Mouse (Mus musculus): ENCODE results near the gene Spata31d1a. TPM values are rescaled to one million over a fixed set of nuclear protein-coding genes. Genes with fewer than 3 reads are reported as not detected.
"Not testable (repeated sequence)": the region's sequence is repeated elsewhere in the genome, so short reads cannot be mapped to it uniquely, and the experiment has no call there.

The Spata31d1a gene
- 0.04 TPM in 1 of 2 replicates, not detected in the other for polyA plus RNA-seq (2016; fragmentation: Nextera tagmentation; extraction: Ambion mirVana)

DNA sequence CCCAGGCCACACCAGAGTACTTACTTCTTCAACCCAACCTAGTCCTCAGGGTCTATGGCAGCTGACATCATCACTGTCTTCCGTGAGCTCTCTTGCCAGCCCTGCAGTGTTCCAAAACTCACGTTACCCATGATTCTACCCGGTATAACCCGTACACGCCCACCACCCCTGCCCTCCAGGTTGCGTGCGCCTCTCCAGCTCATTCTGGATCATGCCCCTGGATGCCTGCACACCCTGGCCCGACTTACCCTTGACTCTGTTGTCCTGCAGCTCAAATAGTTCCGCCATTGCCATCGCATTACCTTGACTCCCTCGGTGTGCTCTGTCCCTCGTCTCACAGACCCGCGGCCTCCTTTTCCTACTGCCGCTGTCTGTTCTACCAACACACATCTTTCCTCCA lies at the start of gene Spata31d1a:
TSS of gene Spata31d1a (minus strand) at position 101 of the 400 bp plus-strand sequence.
- Histone ChIP-seq H3K27me3 (no peaks in the 10 kb centered on the region), H3K27ac (no peak within 1 kb of the TSS), H3K36me3 (no peaks in the 10 kb centered on the region), H3K9ac (no peak within 1 kb of the TSS), H3K4me1 (no peaks in the 10 kb centered on the region), H3K4me3 (no peak within 1 kb of the TSS), H3K4me2 (replicated peaks) (no peak within 1 kb of the TSS), H3K9me3 (replicated peaks) (no peaks in the 10 kb centered on the region)
- ATAC-seq (ENCODE audit: low FRiP score): no peak
- 91% methylated on average over 15 of the region's 15 CpGs for WGBS

- H3K9me3 ChIP-seq (replicated peaks): no peaks in the 10 kb centered on the region
- H3K4me2 ChIP-seq (replicated peaks): no peak overlapping the region
- H3K4me1 ChIP-seq: no peaks in the 10 kb centered on the region
- H3K4me3 ChIP-seq: no peak overlapping the region
- ATAC-seq (ENCODE audit: low FRiP score): no peak
- H3K27me3 ChIP-seq: no peaks in the 10 kb centered on the region
- peaks cover 67% of the 10 kb centered on the region for H3K36me3 ChIP-seq
- 92% methylated on average over 7 of the region's 7 CpGs for whole genome bisulfite sequencing
- no peak overlapping the region for H3K9ac ChIP-seq
- no peak overlapping the region for H3K27ac ChIP-seq
Measured at GRCm38 (mm10) chr13:59756906-59757305, 46.8 kb upstream of the Spata31d1a start.

DNA sequence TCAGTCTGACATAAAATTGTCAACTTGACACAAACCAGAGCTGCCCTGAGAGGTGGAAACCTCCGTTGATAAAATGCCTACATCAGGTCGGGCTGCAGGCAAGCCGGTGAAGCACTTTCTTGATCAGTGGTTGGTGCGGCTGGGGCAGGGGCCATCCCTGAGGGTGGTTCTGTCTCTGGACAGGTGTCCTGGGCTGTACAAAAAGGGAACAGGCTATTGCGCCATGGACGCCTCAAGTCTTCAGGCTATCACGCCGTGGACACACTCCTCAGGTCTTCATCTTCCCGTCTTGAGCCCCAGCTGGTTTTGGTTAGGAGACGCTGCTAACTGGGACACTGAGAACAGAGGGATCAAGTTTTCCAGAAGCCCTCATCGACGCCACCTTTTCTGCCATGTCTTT lies 40.2 kb upstream of the Spata31d1a start:
- ATAC-seq (ENCODE audit: low FRiP score): no peak
- H3K4me2 ChIP-seq (replicated peaks): no peak overlapping the region
- no peaks in the 10 kb centered on the region for H3K4me1 ChIP-seq
- peaks cover 12% of the 10 kb centered on the region for H3K36me3 ChIP-seq
- 83% methylated on average over 12 of the region's 12 CpGs for WGBS
- H3K27ac ChIP-seq: no peak overlapping the region
- no peaks in the 10 kb centered on the region for H3K9me3 ChIP-seq (replicated peaks)
- no peak overlapping the region for H3K9ac ChIP-seq
- no peaks in the 10 kb centered on the region for H3K27me3 ChIP-seq
- H3K4me3 ChIP-seq: no peak overlapping the region

DNA sequence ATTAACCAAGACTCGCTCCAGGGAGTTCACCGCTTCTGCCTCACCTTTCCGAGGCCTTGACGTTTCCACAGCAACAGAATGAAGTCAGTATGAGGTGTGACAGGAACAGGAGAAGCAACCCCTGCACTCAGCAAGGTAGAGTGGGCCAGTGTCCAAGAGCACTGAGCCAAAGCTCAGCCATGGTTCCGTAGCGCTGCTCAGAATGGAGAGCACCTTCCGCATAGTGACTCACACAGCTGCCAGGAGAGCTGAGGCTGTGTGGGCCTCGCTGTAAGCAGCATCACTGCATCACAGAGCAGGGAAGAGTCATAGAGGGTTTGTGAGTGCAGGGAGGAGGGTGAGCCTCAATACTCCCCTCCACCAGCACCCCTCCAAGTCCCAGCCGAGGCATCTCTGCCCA lies 36.6 kb upstream of the Spata31d1a start, which contains the start of gene 1700014D04Rik:
TSS of gene 1700014D04Rik (minus strand) at position 42 of the 400 bp plus-strand sequence.
- H3K9ac ChIP-seq: no peak within 1 kb of the TSS
- H3K27ac ChIP-seq: no peak within 1 kb of the TSS
- no peaks in the 10 kb centered on the region for H3K9me3 ChIP-seq (replicated peaks)
- no peaks in the 10 kb centered on the region for H3K4me1 ChIP-seq
- no peaks in the 10 kb centered on the region for H3K36me3 ChIP-seq
- 90% methylated on average over 9 of the region's 9 CpGs for WGBS
- H3K4me2 ChIP-seq (replicated peaks): no peak within 1 kb of the TSS
- no peak within 1 kb of the TSS for H3K4me3 ChIP-seq
- no peaks in the 10 kb centered on the region for H3K27me3 ChIP-seq
- ATAC-seq (ENCODE audit: low FRiP score): no peak

DNA sequence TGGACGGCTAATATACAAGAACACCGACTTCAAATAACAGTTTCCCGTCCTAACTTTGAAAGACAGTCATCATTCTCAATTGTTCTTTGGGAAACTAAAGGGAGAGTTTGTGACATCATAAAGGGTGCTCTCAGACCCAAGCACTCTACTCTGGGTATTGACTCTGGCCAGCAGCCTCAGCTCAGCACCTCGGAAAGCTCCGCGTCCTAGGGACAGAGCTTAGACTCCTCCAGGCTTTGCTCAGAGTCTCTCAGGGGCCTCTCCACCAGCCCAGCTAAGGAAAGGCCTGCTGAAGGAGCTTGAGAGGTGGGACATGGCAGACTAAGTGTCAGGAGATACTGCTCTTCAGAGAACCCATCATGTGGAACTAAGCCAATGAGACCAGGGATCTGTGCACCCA lies 36.0 kb upstream of the Spata31d1a start:
- 75% methylated on average over 6 of the region's 6 CpGs for WGBS
- no peak for ATAC-seq (ENCODE audit: low FRiP score)
- no peaks in the 10 kb centered on the region for H3K27me3 ChIP-seq

GRCm38 (mm10) chr13:59745462-59745861 lies 35.3 kb upstream of the Spata31d1a start:
- H3K36me3 ChIP-seq: no peaks in the 10 kb centered on the region
- ATAC-seq (ENCODE audit: low FRiP score): no peak
- no peaks in the 10 kb centered on the region for H3K9me3 ChIP-seq (replicated peaks)
- H3K4me2 ChIP-seq (replicated peaks): no peak overlapping the region
- H3K4me3 ChIP-seq: no peak overlapping the region
- 88% methylated on average over 6 of the region's 6 CpGs for WGBS
- no peaks in the 10 kb centered on the region for H3K27me3 ChIP-seq
- no peak overlapping the region for H3K27ac ChIP-seq
- no peaks in the 10 kb centered on the region for H3K4me1 ChIP-seq
- H3K9ac ChIP-seq: no peak overlapping the region

More for the DNA sequence above, 36.0 kb upstream of the Spata31d1a start:
- no peaks in the 10 kb centered on the region for H3K36me3 ChIP-seq
- H3K4me1 ChIP-seq: no peaks in the 10 kb centered on the region
- no peak overlapping the region for H3K4me2 ChIP-seq (replicated peaks)
- no peaks in the 10 kb centered on the region for H3K9me3 ChIP-seq (replicated peaks)
- no peak overlapping the region for H3K9ac ChIP-seq
- H3K4me3 ChIP-seq: no peak overlapping the region
- no peak overlapping the region for H3K27ac ChIP-seq

DNA sequence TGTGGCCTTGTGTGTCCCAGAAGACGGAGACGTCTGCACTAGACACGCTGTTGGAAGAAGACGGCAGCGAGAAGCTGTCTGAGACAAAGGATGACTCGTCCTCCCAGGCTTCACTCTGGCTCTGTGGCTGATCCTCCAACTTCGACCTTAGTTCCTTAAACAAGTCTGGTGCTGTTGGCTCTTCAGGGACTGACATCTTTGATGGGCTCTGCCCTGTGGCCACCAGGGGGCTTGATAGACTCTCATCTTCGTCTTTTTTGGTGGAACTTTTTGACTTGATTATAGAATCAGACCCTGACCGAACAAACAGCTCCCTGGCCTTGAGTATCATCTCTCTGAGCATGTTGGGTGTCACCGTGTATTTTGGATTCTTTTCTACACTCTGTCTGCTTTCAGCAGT lies 31.6 kb upstream of the Spata31d1a start:
- H3K4me1 ChIP-seq: no peaks in the 10 kb centered on the region
- H3K27ac ChIP-seq: no peak overlapping the region
- H3K4me2 ChIP-seq (replicated peaks): no peak overlapping the region
- no peak overlapping the region for H3K9ac ChIP-seq
- no peaks in the 10 kb centered on the region for H3K9me3 ChIP-seq (replicated peaks)
- WGBS: 78% methylated on average over 10 of the region's 10 CpGs
- no peak overlapping the region for H3K4me3 ChIP-seq
- no peaks in the 10 kb centered on the region for H3K27me3 ChIP-seq
- no peak for ATAC-seq (ENCODE audit: low FRiP score)
- no peaks in the 10 kb centered on the region for H3K36me3 ChIP-seq

DNA sequence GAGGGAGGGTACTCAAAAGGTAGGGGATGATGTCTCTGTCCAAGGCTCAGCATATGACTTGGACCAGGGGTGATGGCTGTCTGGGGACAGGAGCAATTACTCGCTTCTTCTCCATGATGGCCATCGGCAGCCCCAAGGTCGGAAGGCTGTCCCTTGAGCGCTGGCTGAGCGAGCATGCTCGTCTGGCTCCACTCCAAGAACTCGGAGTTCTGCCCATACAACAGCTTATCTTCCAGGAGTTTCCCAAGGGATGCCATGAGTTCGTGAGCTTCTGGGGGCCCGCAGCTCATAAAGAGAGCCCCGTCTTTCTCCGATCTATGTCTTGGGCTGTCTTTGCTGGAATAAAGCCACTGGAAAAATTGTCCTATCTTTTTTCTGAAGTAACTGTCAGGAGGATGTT lies 31.0 kb upstream of the Spata31d1a start:
- Histone ChIP-seq H3K9ac (no peak overlapping the region), H3K9me3 (replicated peaks) (no peaks in the 10 kb centered on the region), H3K4me2 (replicated peaks) (no peak overlapping the region), H3K27me3 (no peaks in the 10 kb centered on the region), H3K36me3 (no peaks in the 10 kb centered on the region), H3K27ac (no peak overlapping the region), H3K4me3 (no peak overlapping the region), H3K4me1 (no peaks in the 10 kb centered on the region)
- 88% methylated on average over 11 of the region's 11 CpGs for WGBS
- no peak for ATAC-seq (ENCODE audit: low FRiP score)

DNA sequence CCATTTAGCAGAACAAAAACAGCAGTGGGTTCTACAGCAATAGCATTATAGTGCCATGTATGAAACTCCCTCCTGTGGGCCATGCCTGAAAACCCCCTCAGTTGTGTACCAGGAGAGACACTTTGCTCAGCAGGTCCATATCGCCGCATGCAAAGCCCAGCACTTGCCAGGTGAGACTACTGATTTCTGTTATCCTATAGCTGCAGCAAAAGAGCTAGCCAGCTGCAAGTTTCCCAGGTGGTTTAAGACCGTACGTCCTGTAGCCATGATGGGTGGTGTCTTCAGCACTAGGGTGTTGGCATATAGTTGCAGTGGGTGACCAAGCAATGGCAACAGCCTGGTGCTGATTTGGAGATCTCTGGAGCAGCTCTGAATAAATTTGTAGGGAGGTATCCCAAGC lies 29.3 kb upstream of the Spata31d1a start:
- 90% methylated on average over 4 of the region's 4 CpGs for WGBS
- no peak overlapping the region for H3K4me2 ChIP-seq (replicated peaks)
- H3K4me3 ChIP-seq: no peak overlapping the region
- H3K9me3 ChIP-seq (replicated peaks): no peaks in the 10 kb centered on the region
- H3K27me3 ChIP-seq: no peaks in the 10 kb centered on the region
- no peak overlapping the region for H3K9ac ChIP-seq
- no peaks in the 10 kb centered on the region for H3K4me1 ChIP-seq
- ATAC-seq (ENCODE audit: low FRiP score): no peak
- H3K36me3 ChIP-seq: no peaks in the 10 kb centered on the region
- no peak overlapping the region for H3K27ac ChIP-seq

- 81% methylated on average over 2 of the region's 2 CpGs for WGBS
- no peak overlapping the region for H3K27ac ChIP-seq
- H3K9ac ChIP-seq: no peak overlapping the region
- H3K4me3 ChIP-seq: no peak overlapping the region
- H3K27me3 ChIP-seq: no peaks in the 10 kb centered on the region
- H3K4me2 ChIP-seq (replicated peaks): no peak overlapping the region
- no peaks in the 10 kb centered on the region; the same call in 1 of the 2 replicates for H3K9me3 ChIP-seq (replicated peaks)
- no peaks in the 10 kb centered on the region for H3K4me1 ChIP-seq
- no peaks in the 10 kb centered on the region for H3K36me3 ChIP-seq
- no peak for ATAC-seq (ENCODE audit: low FRiP score)
Measured at GRCm38 (mm10) chr13:59738455-59738854, 28.3 kb upstream of the Spata31d1a start.

GRCm38 (mm10) chr13:59735190-59735589 lies 25.1 kb upstream of the Spata31d1a start:
- 0 out of 2 replicates have a peak, but pooled peaks have one; percentile 35 for ATAC-seq (ENCODE audit: low FRiP score)
- Histone ChIP-seq H3K36me3 (no peaks in the 10 kb centered on the region), H3K9me3 (replicated peaks) (no peaks in the 10 kb centered on the region; the same call in 1 of the 2 replicates), H3K4me2 (replicated peaks) (no peak overlapping the region), H3K4me1 (no peaks in the 10 kb centered on the region), H3K9ac (no peak overlapping the region), H3K27ac (no peak overlapping the region), H3K27me3 (no peaks in the 10 kb centered on the region), H3K4me3 (no peak overlapping the region)
- 33% methylated on average over 3 of the region's 3 CpGs for WGBS

DNA sequence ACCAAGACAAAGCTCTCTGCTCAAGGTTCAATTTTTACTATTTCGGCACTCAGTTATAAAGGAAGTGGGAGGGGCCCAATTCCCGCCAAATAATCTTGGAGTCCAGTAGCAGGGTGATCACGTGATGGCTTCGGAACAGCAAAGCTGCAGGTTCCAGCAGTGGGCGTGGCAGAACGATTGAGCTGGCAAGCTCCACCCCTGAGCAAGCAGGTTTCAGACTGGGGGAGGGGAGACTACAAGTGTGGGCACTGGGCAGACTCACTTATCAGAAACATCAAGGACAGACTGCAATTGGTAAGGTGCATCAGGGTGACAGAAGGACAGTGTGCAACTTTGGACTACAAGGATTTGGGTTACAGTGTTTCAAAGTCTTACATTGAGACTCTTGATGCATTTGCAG lies 24.2 kb upstream of the Spata31d1a start:
- not testable (repeated sequence) for H3K9me3 ChIP-seq (replicated peaks); H3K4me3 ChIP-seq; H3K36me3 ChIP-seq; ATAC-seq (ENCODE audit: low FRiP score); H3K27me3 ChIP-seq; H3K4me1 ChIP-seq; H3K4me2 ChIP-seq (replicated peaks); H3K27ac ChIP-seq; H3K9ac ChIP-seq
- WGBS: 32% methylated on average over 6 of the region's 6 CpGs

DNA sequence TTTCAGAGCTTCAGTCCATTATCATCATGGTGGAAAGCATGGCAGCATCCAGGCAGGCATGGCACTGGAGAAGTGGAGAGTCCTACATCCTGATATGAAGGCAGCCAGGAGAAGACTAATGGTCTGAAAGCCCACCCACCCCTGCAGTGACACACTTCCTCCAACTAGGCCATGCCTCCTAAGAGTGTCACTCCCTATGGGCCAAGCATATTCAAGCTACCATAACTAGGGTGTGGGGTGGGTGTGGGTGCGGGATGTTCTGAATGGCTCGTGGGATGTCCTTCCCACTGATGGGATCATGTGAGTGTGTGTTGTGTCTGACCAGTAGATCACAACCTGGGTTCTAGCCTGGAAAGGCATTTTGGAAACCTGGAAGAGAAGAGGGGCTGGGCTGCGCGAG lies 23.8 kb upstream of the Spata31d1a start:
- Histone ChIP-seq H3K9me3 (replicated peaks) (no peaks in the 10 kb centered on the region; the same call in 1 of the 2 replicates), H3K27ac (no peak overlapping the region), H3K4me2 (replicated peaks) (no peak overlapping the region), H3K9ac (no peak overlapping the region), H3K4me3 (no peak overlapping the region), H3K27me3 (peaks cover 4% of the 10 kb centered on the region; the same call in 1 of the 2 replicates), H3K4me1 (no peaks in the 10 kb centered on the region), H3K36me3 (no peaks in the 10 kb centered on the region)
- ATAC-seq (ENCODE audit: low FRiP score): no peak
- WGBS: 78% methylated on average over 4 of the region's 4 CpGs
